Mouse (Mus musculus) MEL (cell line): ENCODE results near the gene Gm266. TPM values are rescaled to one million over a fixed set of nuclear protein-coding genes. Genes with fewer than 3 reads are reported as not detected.

Source experiments
- DNase-seq: peaks from one replicate; pipeline ENCODE4 v3.0.0; 2011; ENCODE audit warnings: low read depth, low spot score
- H3K27ac ChIP-seq: 2 replicates; pipeline ENCODE4 v1.5.1; 2012; ENCODE audit warnings: low read depth, mild to moderate bottlenecking, control low read depth, low read length, moderate library complexity; ENCODE audit not compliant: control insufficient read depth
- H3K27me3 ChIP-seq, 2 experiments: fragments of 150-350 bp in 1 of 2; sonication (generic) in 1 of 2; 2 replicates each; pipeline ENCODE4 v1.6.1; 2012; ENCODE audit warnings: low read length in 2 of 2, mild to moderate bottlenecking in 2 of 2, improper control_type of control experiment in 1 of 2, moderate library complexity in 1 of 2; ENCODE audit not compliant: insufficient read depth in 2 of 2, control insufficient read depth in 1 of 2
- H3K36me3 ChIP-seq, 2 experiments: 2 replicates each; pipeline ENCODE4 v1.6.1; 2012 to 2014; ENCODE audit warnings: low read length in 2 of 2, improper control_type of control experiment in 1 of 2, inconsistent platforms in 1 of 2, mild to moderate bottlenecking in 1 of 2; ENCODE audit not compliant: insufficient read depth in 2 of 2, control insufficient read depth in 1 of 2
- H3K4me1 ChIP-seq, 2 experiments: fragments of 150-350 bp in 1 of 2; sonication (generic) in 1 of 2; 2 replicates each; pipeline ENCODE4 v1.6.1; 2012; ENCODE audit warnings: low read length in 2 of 2, improper control_type of control experiment in 1 of 2, mild to moderate bottlenecking in 1 of 2; ENCODE audit not compliant: insufficient read depth in 2 of 2, control insufficient read depth in 1 of 2
- H3K4me3 ChIP-seq, 2 experiments: fragments of 150-350 bp in 1 of 2; sonication (generic) in 1 of 2; 2 replicates each; pipeline ENCODE4 v1.5.1; 2012; ENCODE audit warnings: low read depth in 2 of 2, low read length in 2 of 2, mild to moderate bottlenecking in 2 of 2, moderate library complexity in 2 of 2, control low read depth in 1 of 2, improper control_type of control experiment in 1 of 2; ENCODE audit not compliant: control insufficient read depth in 1 of 2, insufficient read depth in 1 of 2
- H3K79me2 ChIP-seq: 2 replicates; pipeline ENCODE4 v1.6.1; 2012; ENCODE audit warnings: mild to moderate bottlenecking, low read length, moderate library complexity; ENCODE audit not compliant: control insufficient read depth, poor library complexity, insufficient read depth
- H3K9ac ChIP-seq: 2 replicates; pipeline ENCODE4 v1.6.1; 2012; ENCODE audit warnings: low read depth, mild to moderate bottlenecking, control low read depth, low read length, moderate library complexity; ENCODE audit not compliant: control insufficient read depth, poor library complexity, severe bottlenecking
- H3K9me3 ChIP-seq: fragments of 150-350 bp; sonication (generic); replicated peaks from 2 replicates; pipeline ENCODE4 v1.6.1; 2012; ENCODE audit warnings: mild to moderate bottlenecking, low read length, improper control_type of control experiment, moderate library complexity; ENCODE audit not compliant: insufficient read depth
- BHLHE40 ChIP-seq: IDR thresholded peaks from 2 replicates; pipeline ENCODE4 v1.6.1; 2012; ENCODE audit warnings: low read depth, mild to moderate bottlenecking, inconsistent platforms, low read length, improper control_type of control experiment, borderline replicate concordance
- CTCF ChIP-seq, 3 experiments: IDR thresholded peaks in 2 of 3; conservative IDR thresholded peaks in 1 of 3; 2 replicates each; pipeline ENCODE4 v1.5.1; 2011 to 2012; ENCODE audit warnings: low read length in 3 of 3, low read depth in 2 of 3, mild to moderate bottlenecking in 2 of 3, improper control_type of control experiment in 1 of 3, inconsistent platforms in 1 of 3, mixed read lengths in 1 of 3, moderate library complexity in 1 of 3; ENCODE audit not compliant: control insufficient read depth in 1 of 3, insufficient read depth in 1 of 3, poor library complexity in 1 of 3, severe bottlenecking in 1 of 3
- E2F4 ChIP-seq: IDR thresholded peaks from 2 replicates; pipeline ENCODE4 v1.6.1; 2011; ENCODE audit warnings: low read depth, low read length, improper control_type of control experiment, borderline replicate concordance
- ELF1 ChIP-seq: IDR thresholded peaks from 2 replicates; pipeline ENCODE4 v1.6.1; 2014; ENCODE audit warnings: low read depth, mild to moderate bottlenecking, inconsistent platforms, low read length, improper control_type of control experiment, moderate library complexity
- EP300 ChIP-seq, 2 experiments: IDR thresholded peaks; 2 replicates each; pipeline ENCODE4 v1.6.1; 2011; ENCODE audit warnings: improper control_type of control experiment in 2 of 2, low read length in 2 of 2, low read depth in 1 of 2, mild to moderate bottlenecking in 1 of 2
- ETS1 ChIP-seq: IDR thresholded peaks from 2 replicates; pipeline ENCODE4 v1.6.1; 2012; ENCODE audit warnings: low read depth, mild to moderate bottlenecking, inconsistent platforms, low read length, improper control_type of control experiment, moderate library complexity
- GABPA ChIP-seq: IDR thresholded peaks from 2 replicates; pipeline ENCODE4 v1.6.1; 2012; ENCODE audit warnings: low read depth, mild to moderate bottlenecking, inconsistent platforms, low read length, improper control_type of control experiment, moderate library complexity
- GATA1 ChIP-seq: IDR thresholded peaks from 2 replicates; pipeline ENCODE4 v1.6.1; 2011; ENCODE audit warnings: low read depth, low read length, improper control_type of control experiment
- HCFC1 ChIP-seq: IDR thresholded peaks from 2 replicates; pipeline ENCODE4 v1.6.1; 2012; ENCODE audit warnings: low read depth, mild to moderate bottlenecking, inconsistent platforms, low read length, improper control_type of control experiment, moderate library complexity
- JUND ChIP-seq: IDR thresholded peaks from 2 replicates; pipeline ENCODE4 v1.6.1; 2011; ENCODE audit warnings: low read depth, mild to moderate bottlenecking, improper control_type of control experiment, low read length
- KAT2A ChIP-seq: conservative IDR thresholded peaks from 2 replicates; pipeline ENCODE4 v1.6.1; 2012; ENCODE audit warnings: low read depth, low read length, improper control_type of control experiment, inconsistent platforms
- MAFK ChIP-seq: IDR thresholded peaks from 2 replicates; pipeline ENCODE4 v1.6.1; 2011; ENCODE audit warnings: low read depth, mild to moderate bottlenecking, low read length, improper control_type of control experiment, borderline replicate concordance
- MAZ ChIP-seq: IDR thresholded peaks from 2 replicates; pipeline ENCODE4 v1.6.1; 2012; ENCODE audit warnings: low read depth, mild to moderate bottlenecking, inconsistent platforms, low read length, improper control_type of control experiment
- MEF2A ChIP-seq: IDR thresholded peaks from 2 replicates; pipeline ENCODE4 v1.6.1; 2014; ENCODE audit warnings: low read depth, mild to moderate bottlenecking, inconsistent platforms, low read length, improper control_type of control experiment; ENCODE audit not compliant: poor library complexity, insufficient replicate concordance, severe bottlenecking; ENCODE audit errors: extremely low read depth
- MYB ChIP-seq: IDR thresholded peaks from 2 replicates; pipeline ENCODE4 v1.6.1; 2011; ENCODE audit warnings: mild to moderate bottlenecking, low read depth, low read length, improper control_type of control experiment
- NELFE ChIP-seq: IDR thresholded peaks from 2 replicates; pipeline ENCODE4 v1.6.1; 2011; ENCODE audit warnings: low read depth, low read length, improper control_type of control experiment
- NRF1 ChIP-seq: IDR thresholded peaks from 2 replicates; pipeline ENCODE4 v1.6.1; 2014; ENCODE audit warnings: low read depth, mild to moderate bottlenecking, inconsistent platforms, low read length, improper control_type of control experiment, moderate library complexity; ENCODE audit not compliant: poor library complexity, insufficient read depth, severe bottlenecking
- POLR2A ChIP-seq, 2 experiments: IDR thresholded peaks; 2 replicates each; pipeline ENCODE4 v1.6.1; 2011 to 2012; ENCODE audit warnings: low read length in 2 of 2, mild to moderate bottlenecking in 2 of 2, control low read depth in 1 of 2, improper control_type of control experiment in 1 of 2, low read depth in 1 of 2, moderate library complexity in 1 of 2; ENCODE audit not compliant: control insufficient read depth in 1 of 2, insufficient read depth in 1 of 2, poor library complexity in 1 of 2
- POLR2AphosphoS2 ChIP-seq: IDR thresholded peaks from 2 replicates; pipeline ENCODE4 v1.6.1; 2011; ENCODE audit warnings: low read length, improper control_type of control experiment
- POLR2AphosphoS5 ChIP-seq: IDR thresholded peaks from 2 replicates; pipeline ENCODE4 v1.6.1; 2012; ENCODE audit warnings: low read depth, borderline replicate concordance, mild to moderate bottlenecking, inconsistent platforms, low read length, moderate library complexity, mixed read lengths
- RCOR1 ChIP-seq: IDR thresholded peaks from 2 replicates; pipeline ENCODE4 v1.6.1; 2012; ENCODE audit warnings: low read depth, mild to moderate bottlenecking, inconsistent platforms, low read length, improper control_type of control experiment
- SMC3 ChIP-seq: IDR thresholded peaks from 2 replicates; pipeline ENCODE4 v1.6.1; 2011; ENCODE audit warnings: low read depth, low read length, improper control_type of control experiment
- TAL1 ChIP-seq: IDR thresholded peaks from 2 replicates; pipeline ENCODE4 v1.6.1; 2012; ENCODE audit warnings: mild to moderate bottlenecking, inconsistent platforms, low read length, moderate library complexity, mixed read lengths
- TCF12 ChIP-seq: IDR thresholded peaks from 2 replicates; pipeline ENCODE4 v1.6.1; 2014; ENCODE audit warnings: low read depth, mild to moderate bottlenecking, inconsistent platforms, low read length, improper control_type of control experiment, moderate library complexity
- UBTF ChIP-seq: IDR thresholded peaks from 2 replicates; pipeline ENCODE4 v1.6.1; 2012; ENCODE audit warnings: low read depth, mild to moderate bottlenecking, inconsistent platforms, low read length, improper control_type of control experiment, moderate library complexity, borderline replicate concordance; ENCODE audit not compliant: insufficient read depth
- USF1 ChIP-seq: IDR thresholded peaks from 2 replicates; pipeline ENCODE4 v1.6.1; 2014; ENCODE audit warnings: low read depth, mild to moderate bottlenecking, inconsistent platforms, low read length, improper control_type of control experiment, moderate library complexity
- USF2 ChIP-seq, 2 experiments: IDR thresholded peaks; 2 replicates each; pipeline ENCODE4 v1.6.1; 2011 to 2012; ENCODE audit warnings: improper control_type of control experiment in 2 of 2, low read length in 2 of 2, borderline replicate concordance in 1 of 2, inconsistent platforms in 1 of 2, low read depth in 1 of 2, mild to moderate bottlenecking in 1 of 2; ENCODE audit not compliant: insufficient read depth in 1 of 2
- ZC3H11A ChIP-seq: IDR thresholded peaks from 2 replicates; pipeline ENCODE4 v1.6.1; 2012; ENCODE audit warnings: low read depth, mild to moderate bottlenecking, inconsistent platforms, low read length, improper control_type of control experiment
- ZKSCAN1 ChIP-seq: IDR thresholded peaks from 2 replicates; pipeline ENCODE4 v1.6.1; 2012; ENCODE audit warnings: low read depth, mild to moderate bottlenecking, inconsistent platforms, low read length, improper control_type of control experiment, moderate library complexity
- ZMIZ1 ChIP-seq: IDR thresholded peaks from 2 replicates; pipeline ENCODE4 v1.6.1; 2012; ENCODE audit warnings: low read depth, mild to moderate bottlenecking, inconsistent platforms, low read length, improper control_type of control experiment, moderate library complexity
- ZNF384 ChIP-seq: IDR thresholded peaks from 2 replicates; pipeline ENCODE4 v1.6.1; 2012; ENCODE audit warnings: low read depth, mild to moderate bottlenecking, inconsistent platforms, low read length, improper control_type of control experiment
- polyA plus RNA-seq, 2 experiments: library from polyadenylated mRNA; stranded (reverse) in 1 of 2; unstranded in 1 of 2; fragments of >175 nt in 1 of 2; fragments of >200 nt in 1 of 2; gene quantifications; 2 replicates each; pipeline versions ENCODE4 v1.2.1 to v1.2.4; 2012; ENCODE audit warnings: low replicate concordance in 2 of 2, low read depth in 1 of 2; ENCODE audit not compliant: insufficient read length in 2 of 2, insufficient read depth in 1 of 2, missing spikeins in 1 of 2
- total RNA-seq: library from RNA; depleted of rRNA; stranded (reverse); fragments of 300-350 nt; gene quantifications from 2 replicates; pipeline ENCODE4 v1.2.3, GENCODE M21; 2012

Gm266 gene
- total and polyA plus RNA-seq, 3 experiments: not detected

- Histone ChIP-seq H3K27ac (no peak overlapping the region), H3K9ac (no peak overlapping the region), H3K27me3 (peaks cover 0 to 4% of the 10 kb centered on the region in 2 experiments; a peak in 3 of 4 replicates), H3K4me1 (no peaks in the 10 kb centered on the region), H3K79me2 (no peaks in the 10 kb centered on the region), H3K9me3 (no peaks in the 10 kb centered on the region), H3K36me3 (no peaks in the 10 kb centered on the region), H3K4me3 (no peak overlapping the region)
- DNase-seq: no peak
- TF ChIP-seq MEF2A: no peak
- no peak for TF ChIP-seq MAZ
- TF ChIP-seq ETS1: no peak
These were observed 21.4 kb upstream of the Gm266 start for GRCm38 (mm10) chr12:111507001-111507400.

GRCm38 (mm10) chr12:111504904-111505303 lies 19.3 kb upstream of the Gm266 start:
- Histone ChIP-seq H3K4me1 (no peaks in the 10 kb centered on the region), H3K9me3 (no peaks in the 10 kb centered on the region), H3K4me3 (no peak overlapping the region), H3K27me3 (peaks cover 0 to 4% of the 10 kb centered on the region in 2 experiments; a peak in 3 of 4 replicates), H3K9ac (no peak overlapping the region), H3K36me3 (no peaks in the 10 kb centered on the region), H3K27ac (no peak overlapping the region), H3K79me2 (no peaks in the 10 kb centered on the region)
- peak; percentile 80 for DNase-seq
- no peak for TF ChIP-seq NELFE
- no peak for TF ChIP-seq ZNF384
- TF ChIP-seq GABPA: no peak
- TF ChIP-seq NRF1: no peak
- no peak for TF ChIP-seq POLR2AphosphoS5
- no peak for TF ChIP-seq ELF1
- TF ChIP-seq USF2 (IDR thresholded peaks at IDR 0.05; ENCODE audit: borderline replicate concordance in 1 of 2, insufficient read depth in 1 of 2, low read depth in 1 of 2, low read length in 2 of 2): no peak
- TF ChIP-seq ETS1: no peak
- TF ChIP-seq TCF12: no peak
- peak; percentile 56 for TF ChIP-seq ZC3H11A
- no peak for TF ChIP-seq EP300 (IDR thresholded peaks at IDR 0.05; ENCODE audit: low read depth in 1 of 2, low read length in 2 of 2)
- TF ChIP-seq BHLHE40: no peak
- peak; percentile 92 to 99 (median 93) for TF ChIP-seq CTCF (IDR thresholded peaks at IDR 0.05 in 2 of 3, conservative IDR thresholded peaks at IDR 0.05 in 1 of 3; ENCODE audit: control insufficient read depth in 1 of 3, insufficient read depth in 1 of 3, low read depth in 2 of 3, low read length in 3 of 3, poor library complexity in 1 of 3, severe bottlenecking in 1 of 3)
- no peak for TF ChIP-seq ZKSCAN1
- TF ChIP-seq E2F4: no peak
- TF ChIP-seq MEF2A: no peak
- TF ChIP-seq HCFC1: no peak
- TF ChIP-seq RCOR1: peak; percentile 56
- TF ChIP-seq TAL1: no peak
- no peak for TF ChIP-seq GATA1
- TF ChIP-seq KAT2A: no peak
- no peak for TF ChIP-seq ZMIZ1
- peak; percentile 82 for TF ChIP-seq SMC3
- TF ChIP-seq POLR2A (IDR thresholded peaks at IDR 0.05; ENCODE audit: control insufficient read depth in 1 of 2, insufficient read depth in 1 of 2, low read depth in 1 of 2, low read length in 2 of 2, poor library complexity in 1 of 2): no peak
- TF ChIP-seq USF1: no peak
- TF ChIP-seq UBTF: no peak
- TF ChIP-seq JUND: 0 out of 2 replicates have a peak, but pooled peaks have one; percentile 29
- no peak for TF ChIP-seq MYB
- no peak for TF ChIP-seq MAZ
- no peak for TF ChIP-seq POLR2AphosphoS2
- TF ChIP-seq MAFK: no peak
